Mouse (Mus musculus) Muller cell, postnatal 12 days (primary cell): Measurements from ENCODE around the gene Sprtn.
A peak's percentile ranks its signal among the peaks of the same experiment; 100 is the strongest.

Experiments used
- DNase-seq: peaks from one replicate; pipeline ENCODE4 v3.0.0-alpha.2; 2015; ENCODE audit errors: inconsistent ontology term

The Sprtn gene

DNA sequence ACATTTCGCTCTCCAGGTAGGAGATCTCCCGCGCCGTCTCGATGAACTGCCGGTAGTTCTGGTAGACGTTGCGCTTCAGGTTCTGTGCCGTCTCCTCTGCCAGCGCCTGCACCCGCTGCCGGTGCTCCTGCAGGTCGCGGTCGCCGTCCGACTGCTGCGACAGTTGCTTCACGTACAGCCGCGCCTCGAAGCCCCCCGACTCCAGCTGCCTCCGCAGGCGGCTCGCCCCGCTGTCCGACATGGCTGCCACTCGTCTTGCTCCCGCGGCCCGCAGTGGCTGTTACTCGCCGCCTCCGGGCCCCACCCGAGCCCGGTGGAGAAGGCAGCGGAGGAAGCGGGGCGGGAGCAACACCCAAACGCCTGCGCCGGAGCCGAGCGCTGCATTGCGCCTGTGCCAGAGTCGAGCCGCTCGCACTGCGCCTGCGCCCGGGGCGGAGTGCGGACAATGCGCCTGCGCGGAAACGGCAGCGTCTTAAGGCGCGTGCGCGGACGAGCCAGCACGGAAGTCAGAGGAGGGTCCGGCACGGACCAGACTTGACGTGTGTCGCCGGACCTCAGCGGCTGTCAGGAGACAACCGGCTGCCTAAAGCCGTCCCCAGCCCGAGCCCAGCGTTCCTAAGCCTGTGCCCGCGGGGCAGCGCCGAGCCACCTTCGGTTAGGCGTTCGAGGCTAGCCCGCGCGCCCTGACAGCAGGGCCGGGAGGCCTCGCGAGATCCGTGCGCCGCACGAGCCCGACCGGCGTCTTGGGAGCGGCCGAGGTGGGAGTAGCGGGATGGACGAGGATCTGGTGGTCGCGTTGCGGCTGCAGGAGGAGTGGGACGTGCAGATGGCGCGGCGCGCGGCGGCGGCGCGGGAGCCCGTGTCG is at the start of gene Sprtn, which contains the start of gene Exoc8:
TSS of gene Sprtn (plus strand) at position 501 of the 865 bp plus-strand sequence.
TSS of gene Exoc8 (minus strand) at position 320 of the 865 bp plus-strand sequence.
- DNase-seq, result peak; percentile 98

DNA sequence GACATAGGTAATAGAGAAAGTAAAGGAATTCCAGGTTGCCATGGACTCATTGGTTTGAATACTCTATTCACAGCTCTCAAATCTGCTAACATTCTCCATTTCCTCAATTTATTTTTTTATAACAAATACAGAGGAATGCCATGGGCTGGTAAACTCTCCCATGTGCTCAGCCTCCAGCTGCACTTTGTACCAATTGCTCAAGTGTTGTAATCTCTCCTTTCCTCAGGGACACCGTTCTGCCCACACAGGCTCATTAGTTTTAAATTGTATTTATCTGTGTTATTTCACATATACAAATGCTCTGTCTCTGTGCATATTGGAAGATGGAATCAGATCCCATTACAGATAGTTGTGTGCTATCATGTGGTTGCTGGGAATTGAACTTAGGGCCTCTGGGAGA is 44.2 kb upstream of the Sprtn start:
- DNase-seq, result no peak

DNA sequence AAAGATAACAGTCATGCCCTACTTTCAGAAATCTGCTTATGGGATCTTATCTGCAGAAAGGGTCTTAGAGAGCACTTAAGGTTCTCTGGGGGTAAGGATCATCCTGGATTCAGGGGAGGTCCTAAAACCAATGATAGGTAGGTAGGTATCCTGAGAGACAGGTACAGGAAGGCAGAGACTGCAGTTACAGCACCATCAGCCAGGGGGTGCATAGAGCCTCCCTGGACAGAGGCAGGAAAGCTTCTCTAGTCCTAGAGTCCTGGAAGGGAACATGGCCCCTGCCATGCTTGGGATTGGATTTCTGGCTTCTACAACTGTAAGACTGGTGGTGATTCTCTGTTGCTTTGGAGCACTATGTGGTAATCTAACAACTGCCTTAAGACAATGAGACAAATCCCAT is 38.2 kb upstream of the Sprtn start:
- DNase-seq, result no peak

DNA sequence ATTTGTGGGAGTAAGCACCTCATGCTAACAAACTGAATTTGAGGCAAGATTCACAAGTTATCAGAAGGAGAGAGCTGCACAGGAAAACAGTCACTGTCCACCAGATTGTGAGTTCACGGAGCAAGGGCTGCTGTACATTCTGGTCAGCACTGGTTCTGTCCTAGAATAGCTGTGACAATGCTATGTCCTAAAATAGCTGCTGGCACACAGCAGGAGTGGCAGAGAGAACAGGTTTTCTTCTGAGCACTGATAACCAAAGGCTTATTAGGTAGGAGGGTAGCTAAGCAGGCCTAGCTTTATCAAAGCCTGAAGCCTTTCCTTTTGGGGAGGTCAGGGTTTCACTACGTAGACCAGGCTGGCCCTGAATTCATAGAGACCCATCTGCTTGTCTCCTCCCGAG is 37.5 kb upstream of the Sprtn start:
- no peak for DNase-seq

DNA sequence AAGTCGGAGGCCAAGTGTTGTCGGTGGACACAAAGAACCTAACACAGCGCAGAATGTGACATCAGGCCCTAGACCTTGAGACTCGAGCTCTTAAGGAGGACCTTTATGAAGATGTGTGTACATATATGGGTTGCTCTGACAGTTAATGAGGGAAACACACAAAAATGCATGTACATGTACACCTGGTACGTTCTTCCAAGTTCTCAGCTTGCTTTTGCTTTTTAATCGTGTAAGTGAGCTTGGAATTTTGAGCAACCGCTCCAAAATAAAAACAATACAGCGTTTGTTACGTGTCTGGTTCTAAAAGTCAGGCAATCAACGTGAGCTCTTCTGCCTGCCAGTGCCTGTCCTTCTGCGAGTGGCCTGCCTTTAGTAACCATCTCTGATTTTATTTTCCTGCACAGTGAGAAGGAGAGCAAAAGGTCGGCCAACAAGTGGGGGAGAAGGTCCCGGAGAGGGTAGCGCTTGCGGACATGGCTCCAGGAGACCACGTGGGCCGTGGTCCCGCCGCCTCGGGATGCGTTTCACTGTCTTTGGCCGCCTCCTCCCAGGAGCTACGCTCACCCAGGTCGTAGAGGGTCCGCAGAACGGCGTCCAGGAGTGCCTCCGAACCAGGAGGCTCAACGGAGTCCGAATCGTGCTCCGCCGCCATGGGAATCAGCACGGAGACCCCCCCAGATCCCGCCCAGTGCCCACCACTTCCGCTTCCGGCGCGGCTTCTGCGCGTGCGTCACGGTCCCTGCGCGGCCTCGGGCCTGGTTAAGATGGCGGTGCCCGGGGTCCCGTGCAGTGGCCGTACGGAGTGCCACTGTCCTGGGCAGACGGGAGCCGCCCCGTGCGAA is 35.1 kb upstream of the Sprtn start, which contains the start of the genes Gnpat and 2810004N23Rik:
TSS of gene Gnpat (plus strand) at position 713 of the 842 bp plus-strand sequence.
TSS of gene 2810004N23Rik (minus strand) at position 800 of the 842 bp plus-strand sequence.
- DNase-seq, result peak; percentile 95

DNA sequence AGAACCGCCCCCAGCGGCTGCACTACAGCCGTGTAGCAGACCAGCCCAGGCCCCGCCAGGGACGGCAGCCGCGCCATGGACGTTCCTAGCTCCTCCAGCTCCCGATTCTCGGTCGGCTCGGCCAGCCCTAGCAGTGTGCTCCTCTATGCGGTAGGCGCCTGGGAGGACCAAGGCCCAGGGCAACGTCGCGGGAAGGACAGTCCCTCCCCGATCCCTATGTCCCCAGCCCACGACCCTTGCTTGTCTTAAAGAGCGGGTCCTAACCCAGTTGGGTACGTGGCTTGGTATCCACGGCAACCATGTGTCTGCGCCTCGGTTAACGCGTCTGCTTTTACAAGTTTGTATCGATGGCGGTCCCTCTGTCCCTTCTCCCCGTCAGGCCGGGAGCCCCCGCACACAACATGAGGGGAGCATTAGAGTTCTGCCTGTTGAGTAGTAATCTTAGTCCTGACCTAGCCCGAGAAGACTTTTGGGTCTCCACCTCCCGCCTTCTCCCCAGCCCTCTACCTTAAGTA is 34.5 kb upstream of the Sprtn start:
- DNase-seq, result no peak

DNA sequence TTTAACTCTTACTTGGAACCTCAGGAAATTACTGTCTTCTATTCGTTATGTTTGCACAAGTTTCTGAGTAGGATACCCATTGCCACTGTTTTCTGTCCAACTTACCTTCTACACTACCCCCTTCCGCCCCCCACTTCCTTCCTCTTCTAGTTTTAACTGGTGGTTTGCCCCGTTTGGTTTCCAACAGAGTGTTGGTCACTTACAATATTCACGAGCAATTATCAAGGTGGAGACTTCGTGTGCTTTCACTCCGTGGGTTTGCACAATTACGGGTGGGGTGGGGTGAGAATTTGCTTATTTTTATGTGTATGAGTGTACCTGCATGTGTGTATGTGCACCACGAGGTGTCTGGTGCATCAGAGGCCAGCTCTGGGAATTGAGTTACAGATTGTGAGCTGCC is 34.0 kb upstream of the Sprtn start:
- no peak for DNase-seq

DNA sequence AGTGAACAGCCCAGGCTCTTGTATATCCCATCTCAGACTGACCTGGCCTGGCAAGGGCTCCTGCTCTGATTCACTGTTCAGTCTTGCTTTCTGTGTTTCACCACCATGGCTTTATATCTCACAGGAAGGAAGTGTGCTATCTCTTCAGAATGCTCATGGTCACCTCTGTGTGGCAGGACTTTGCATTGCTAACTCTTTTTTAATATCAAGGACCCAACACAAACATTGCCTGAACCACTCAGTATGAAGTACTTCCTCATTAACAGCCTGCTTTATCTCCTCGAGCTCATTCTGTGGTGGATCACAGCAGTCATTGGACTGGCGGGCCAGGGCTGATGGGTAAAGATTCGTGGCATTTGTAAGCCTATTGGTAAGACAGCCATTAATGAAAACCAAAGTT is 31.0 kb upstream of the Sprtn start:
- no peak for DNase-seq

DNA sequence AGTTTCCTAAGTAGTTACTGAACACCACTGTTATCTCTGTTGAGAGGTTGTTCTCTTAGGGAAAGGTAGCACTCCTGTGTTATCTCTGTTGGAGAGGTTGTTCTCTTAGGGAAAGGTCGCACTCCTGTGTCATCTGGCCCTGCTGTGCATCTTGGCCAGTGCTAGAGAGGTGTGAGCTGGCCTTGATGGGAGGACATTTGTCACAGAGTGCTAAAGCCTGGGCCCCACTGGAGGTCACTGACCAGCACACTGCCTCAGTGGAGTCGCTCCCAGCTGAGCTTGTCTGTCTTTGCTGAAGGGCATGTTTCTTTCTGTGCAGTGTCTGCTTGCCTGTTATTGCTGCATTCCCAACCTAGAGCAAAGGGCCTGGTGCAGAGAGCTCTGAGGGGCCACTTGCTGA is 30.6 kb upstream of the Sprtn start:
- DNase-seq, result no peak

DNA sequence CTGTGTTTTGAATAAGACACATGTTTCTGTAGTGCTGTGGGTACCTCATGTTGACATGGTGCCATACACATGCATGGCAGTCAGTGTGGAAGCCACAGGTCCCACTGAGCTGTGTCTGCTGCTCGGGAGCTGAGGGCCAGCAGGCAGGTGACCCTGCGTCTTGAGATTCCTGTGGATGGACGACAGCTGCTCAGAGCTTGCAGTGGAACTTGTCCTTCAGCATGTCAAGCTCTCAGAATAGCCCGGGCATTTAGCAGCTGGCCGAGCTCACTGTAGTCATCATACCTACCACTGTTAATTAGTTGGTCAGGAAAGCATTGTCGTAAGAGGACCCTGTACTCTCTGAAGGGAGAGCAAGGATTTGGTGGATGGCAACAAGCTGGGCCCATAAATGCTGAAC is 28.0 kb upstream of the Sprtn start:
- no peak for DNase-seq

DNA sequence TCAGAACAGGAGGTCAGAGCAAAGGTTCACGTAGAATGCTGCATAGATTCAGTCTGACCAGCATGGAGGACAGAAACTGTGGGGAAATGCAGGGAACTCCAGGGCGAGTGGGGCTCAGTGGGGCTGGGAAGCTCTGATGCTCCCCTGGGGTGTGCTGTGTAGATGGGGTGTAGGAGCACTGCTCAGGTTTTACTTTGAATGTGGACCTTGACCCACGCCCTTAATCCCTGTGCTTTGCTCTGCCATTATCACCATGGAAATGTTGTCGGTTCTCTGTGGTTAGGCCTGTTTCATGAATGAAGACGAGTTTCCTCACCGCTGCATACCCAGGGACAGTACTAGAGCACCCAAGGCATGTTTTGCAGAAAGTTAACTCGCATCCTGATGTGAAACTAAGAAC is 26.2 kb upstream of the Sprtn start:
- DNase-seq, result no peak

DNA sequence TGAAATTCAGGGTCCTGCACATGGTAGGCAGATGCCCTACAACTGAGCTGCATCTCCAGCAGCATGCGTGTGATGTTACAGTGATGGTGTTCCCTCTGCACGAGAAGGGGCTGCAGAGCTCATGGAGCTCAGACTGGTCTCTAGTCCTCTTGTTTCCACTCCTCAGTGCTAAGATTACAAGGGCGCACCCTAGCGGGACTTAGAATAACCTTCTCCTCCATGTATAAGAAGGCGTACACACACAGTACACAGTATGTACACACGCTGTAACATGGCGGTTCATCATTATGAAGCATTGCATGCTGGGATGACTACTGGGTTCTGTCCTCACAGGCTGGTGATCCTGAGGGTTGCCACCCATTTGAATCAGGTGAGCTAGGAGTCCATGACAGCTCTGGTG is 25.6 kb upstream of the Sprtn start:
- no peak for DNase-seq

DNA sequence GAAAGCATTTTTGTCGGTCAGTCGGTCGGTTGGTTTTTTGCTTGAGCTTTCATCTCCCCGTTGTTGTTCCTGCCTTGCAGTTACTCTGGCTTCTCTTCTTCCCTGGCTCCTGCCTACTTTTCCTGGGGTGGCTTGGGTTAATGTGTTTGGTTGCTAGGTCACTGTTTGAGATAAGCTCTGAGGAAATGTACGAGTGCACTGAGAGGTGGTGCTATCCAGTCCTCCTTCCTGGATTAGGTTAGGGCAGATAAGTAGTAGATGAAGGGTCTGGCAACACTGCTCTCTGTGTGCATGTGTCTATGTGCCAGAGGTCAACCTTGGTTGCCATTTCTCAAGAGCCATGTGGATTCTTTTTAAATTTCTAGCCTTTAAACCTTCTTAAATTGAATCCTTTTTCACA is 25.0 kb upstream of the Sprtn start:
- DNase-seq, result no peak

DNA sequence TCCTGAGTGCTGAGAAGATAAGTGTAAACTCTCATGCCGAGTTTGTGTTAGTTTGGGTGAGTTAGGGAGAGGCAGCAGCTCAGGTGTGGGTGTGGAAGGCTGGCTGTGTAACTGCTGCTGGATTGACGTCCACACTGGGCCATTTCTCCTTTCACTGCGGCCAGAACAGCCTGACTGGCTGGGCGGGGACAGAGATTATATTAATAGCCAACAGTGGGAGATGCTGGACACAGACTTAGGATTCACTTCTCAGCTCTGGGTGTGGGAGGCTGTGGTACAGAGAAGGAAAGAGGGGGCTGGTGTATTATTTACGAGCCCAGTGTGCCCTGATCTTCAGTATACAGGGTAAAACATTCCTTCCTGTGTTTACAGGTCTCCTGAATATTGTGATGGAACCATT is 19.5 kb upstream of the Sprtn start:
- no peak for DNase-seq

DNA sequence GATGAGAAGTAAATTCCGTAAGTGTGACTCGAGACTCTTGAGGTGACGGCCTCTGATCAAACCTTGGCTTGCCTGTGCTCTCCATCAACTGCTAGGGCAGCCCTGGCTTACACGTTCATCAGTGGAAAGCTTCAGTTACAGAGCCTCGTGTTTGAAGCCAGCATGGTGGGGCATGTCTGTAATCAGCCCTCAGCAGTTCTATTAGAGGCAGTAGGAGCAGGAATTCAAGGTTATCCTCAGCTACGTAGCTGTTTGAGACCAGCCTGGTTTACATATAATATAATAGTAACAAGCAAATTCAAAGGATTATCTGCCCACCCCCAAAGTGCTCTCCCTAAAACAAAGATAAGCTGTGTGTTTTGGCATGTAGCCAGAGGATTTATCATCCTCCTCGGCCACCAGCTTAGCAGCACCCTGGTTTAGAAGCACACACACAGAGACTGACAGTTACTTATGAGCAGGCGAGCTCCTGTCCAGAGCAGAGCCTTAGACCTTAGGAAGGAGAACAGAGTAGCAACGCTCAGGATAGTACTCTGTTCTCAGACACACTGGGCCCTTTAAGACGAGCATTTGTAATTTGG is 18.6 kb upstream of the Sprtn start:
- DNase-seq, result no peak

DNA sequence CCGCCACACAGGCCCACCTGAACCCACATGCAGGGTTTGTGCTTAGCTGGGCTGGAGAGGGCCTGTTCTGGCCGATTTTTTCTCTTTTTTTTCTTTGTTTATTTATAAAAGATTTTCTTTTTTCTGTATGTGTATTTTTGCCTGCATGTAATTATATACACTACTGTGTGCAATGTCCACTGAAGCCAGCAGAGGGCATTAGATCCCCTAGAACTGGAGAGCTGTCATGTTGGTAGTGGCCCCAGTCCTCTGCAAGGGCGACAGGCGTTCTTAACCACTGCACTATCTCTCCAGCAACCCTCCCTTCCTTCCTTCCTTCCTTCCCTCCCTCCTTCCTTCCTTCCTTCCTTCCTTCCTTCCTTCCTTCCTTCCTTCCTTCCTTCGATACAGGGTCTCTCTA is 9.3 kb upstream of the Sprtn start:
- DNase-seq, result no peak

DNA sequence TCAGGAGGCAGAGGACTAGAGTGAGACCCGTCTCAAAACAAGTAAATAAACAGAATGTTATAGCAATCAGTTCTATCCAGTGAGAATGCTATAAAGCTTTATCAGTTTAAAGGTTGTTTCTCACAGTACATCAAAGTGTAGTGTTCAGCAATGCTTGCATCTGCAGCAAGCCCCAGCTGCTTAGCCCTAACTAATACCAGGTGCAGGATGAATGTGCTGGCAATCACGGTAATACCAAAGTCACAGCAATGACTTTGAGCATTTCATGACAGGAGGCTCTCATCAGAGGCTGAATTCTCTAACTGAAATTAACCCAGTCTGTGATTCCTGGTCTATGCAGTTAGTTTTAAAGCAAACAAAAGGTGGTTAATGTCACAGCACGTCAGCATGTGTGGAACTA is 5.1 kb upstream of the Sprtn start:
- no peak for DNase-seq

DNA sequence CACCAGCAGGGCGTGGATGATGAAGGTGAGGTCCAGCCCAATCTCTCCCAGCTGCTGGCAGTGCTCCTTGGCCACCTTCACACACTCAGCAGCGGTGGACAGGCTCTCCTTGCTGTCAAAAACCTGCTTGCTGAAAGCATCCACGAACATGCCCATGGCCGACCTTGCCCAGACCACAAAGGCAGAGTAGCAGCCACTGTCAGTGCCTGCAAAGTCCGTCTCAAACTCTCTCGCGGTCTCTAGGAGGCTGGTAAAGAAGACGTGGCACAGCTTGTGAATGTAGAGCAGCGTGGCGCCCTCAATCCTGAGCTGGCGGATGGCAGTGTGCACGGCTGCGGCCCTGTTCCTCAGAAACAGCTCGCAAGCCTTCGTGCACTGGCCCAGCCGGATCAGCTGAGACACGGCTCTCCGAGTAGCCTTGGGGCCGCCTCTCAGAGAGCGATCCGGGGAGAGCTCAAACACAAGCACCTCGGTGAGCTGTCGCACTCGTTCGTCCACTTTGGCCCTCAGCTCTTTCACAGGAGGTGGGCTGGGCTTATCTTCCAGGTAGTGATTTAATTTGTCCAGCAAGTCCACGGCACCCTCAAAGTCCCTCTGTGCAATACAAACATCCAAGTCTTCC is 1.6 kb upstream of the Sprtn start:
- no peak for DNase-seq

DNA sequence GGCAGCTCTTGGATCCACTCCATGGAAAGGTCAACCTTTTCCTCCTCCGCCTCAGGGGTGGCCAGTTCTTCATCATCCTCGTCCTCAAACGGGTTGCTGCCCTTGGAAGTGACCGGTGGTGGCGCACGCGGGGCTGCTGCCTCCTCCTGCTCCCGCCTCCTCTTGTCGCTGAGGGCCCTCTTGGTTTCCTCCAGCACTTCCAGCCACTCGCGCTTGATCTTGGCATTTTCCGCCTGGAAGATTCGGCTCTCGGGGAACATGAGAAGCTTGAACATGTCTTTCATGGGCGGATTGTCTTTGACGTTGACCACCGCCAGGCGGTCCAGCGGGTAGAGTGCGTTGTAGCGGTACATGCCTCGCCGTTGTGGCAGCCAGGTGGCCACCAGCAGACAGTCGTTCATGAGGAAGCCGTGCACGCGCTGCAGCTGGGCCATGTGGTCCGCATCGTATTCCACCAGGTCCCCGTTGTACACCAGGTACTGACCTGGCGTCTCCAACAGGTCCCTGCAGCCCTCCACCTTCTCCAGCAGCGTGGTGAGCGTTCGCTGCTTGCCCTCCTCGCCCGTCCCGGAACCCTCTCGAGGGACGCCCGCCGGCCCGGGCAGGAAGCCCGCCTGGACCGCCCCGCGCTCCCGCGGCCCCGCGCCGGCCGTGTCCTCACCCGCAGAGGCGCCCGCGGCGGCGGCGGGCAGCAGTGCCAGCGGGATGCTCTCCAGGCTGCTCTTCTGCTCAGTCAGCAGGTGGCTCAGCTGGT is 877 bp upstream of the Sprtn start:
- DNase-seq, result peak; percentile 77

DNA sequence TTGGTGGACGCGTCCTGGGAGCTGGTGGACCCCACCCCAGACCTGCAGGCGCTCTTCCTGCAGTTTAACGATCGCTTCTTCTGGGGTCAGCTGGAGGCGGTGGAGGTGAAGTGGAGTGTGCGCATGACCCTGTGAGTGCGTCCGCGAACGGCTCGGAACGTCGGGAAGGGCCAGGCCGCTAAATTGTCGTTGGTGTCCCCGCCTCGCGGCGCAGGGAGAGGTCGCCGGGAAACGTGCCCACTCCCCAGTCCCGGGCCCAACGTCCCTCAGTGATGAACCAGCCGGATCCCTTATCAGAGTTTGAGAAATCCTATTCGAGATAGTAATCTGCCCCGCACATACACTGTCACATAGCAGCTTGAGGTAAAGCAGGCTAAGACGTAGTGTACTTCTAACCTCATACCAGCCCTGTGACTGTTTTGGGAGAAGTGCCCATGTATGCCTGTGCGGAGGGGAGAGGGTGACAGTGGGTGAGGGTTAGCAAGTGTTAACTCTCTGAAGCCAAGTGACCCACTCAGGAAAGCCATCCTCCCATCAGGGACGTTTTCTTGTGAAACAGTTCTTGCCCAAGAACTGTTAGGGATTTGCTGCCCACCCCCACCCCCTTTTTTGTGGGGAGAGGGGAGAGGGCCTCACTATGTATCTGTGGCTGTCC is 692 bp downstream of the Sprtn start:
- DNase-seq, result no peak
